Mouse (Mus musculus): Measurements from ENCODE around the gene Tmem143. TPM values are rescaled to one million over a fixed set of nuclear protein-coding genes. Genes with fewer than 3 reads are reported as not detected.
A peak's percentile ranks its signal among the peaks of the same experiment; 100 is the strongest.
"Not testable (repeated sequence)": the region's sequence is repeated elsewhere in the genome, so short reads cannot be mapped to it uniquely, and the experiment has no call there.

Gene Tmem143
- total RNA-seq, 2 experiments from 2014 or later: 22.5 to 24.6 TPM

DNA sequence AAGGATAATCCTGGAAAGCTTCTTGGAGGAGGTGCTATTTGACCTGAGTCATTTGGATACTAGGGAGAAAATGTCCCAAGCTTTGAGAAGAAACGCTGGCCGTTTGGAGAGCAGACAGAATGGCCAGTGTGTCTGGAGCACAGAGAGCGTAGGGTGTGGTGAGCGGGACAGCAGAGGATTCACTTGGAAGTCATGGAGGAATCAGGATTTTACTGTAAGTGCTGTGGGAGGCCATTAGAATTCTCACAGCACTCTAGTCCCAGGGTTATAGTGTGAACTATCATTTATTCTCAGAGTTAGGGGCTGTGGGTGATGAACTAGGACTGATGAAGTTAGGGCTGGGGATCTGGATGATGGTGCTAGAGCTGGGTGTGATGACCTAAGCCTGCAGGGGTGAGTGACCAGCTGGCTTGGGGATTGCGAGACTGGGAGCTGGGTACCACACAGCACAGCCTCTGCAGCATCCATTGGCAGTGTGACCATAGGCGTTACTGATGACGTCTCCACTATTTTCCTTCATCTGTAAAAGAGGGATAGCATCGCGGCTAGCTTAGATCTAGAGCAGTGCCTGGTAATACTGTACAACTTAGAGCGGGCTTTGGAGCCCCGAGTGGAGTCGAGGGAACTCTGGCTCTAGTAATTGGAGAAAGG lies 25.3 kb downstream of the Tmem143 start:
- no peak for DNase-seq (ENCODE audit: extremely low spot score in 1 of 2, low spot score in 1 of 2)

DNA sequence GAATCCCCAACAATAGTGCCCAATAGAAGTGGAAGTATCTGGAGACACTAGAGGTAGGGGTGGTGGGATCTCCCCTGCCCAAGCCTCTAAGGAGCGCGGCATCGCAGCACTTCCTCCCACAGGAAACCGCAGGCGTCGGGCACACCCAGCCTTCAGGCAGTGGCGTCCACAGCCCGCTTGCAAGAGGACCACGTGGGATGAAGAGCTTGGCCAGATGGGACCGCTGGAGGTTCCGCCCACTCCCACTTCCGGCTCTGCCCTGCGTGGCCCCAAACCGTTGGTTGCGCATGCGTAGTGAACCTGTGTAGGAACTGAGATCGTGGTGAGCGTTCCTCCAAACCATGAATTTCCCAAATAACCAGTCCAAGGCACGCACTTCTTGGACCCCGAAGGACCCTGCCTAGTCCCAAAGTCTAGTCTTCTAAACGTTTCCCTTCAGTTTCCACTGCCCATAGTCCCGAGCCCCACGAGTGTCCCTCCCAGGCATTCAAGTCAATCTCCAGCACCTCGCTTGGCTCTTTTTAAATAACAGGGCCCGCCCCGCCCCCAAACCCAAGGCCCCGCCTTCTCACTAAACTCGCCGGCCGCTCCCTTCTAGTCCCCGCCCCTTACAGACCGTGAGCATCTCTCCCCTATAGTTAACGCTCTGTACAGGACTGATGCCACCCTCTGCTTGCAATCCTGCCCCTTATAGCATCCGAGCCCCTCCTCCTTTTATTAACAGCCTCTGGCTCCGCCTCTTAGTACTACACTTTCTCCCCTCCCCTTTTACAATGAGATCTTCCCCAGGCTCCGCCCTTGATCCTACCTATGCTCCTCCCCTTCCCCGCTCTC lies 26.4 kb downstream of the Tmem143 start:
- peak; percentile 79 to 84 for DNase-seq (ENCODE audit: extremely low spot score in 1 of 2, low spot score in 1 of 2)

DNA sequence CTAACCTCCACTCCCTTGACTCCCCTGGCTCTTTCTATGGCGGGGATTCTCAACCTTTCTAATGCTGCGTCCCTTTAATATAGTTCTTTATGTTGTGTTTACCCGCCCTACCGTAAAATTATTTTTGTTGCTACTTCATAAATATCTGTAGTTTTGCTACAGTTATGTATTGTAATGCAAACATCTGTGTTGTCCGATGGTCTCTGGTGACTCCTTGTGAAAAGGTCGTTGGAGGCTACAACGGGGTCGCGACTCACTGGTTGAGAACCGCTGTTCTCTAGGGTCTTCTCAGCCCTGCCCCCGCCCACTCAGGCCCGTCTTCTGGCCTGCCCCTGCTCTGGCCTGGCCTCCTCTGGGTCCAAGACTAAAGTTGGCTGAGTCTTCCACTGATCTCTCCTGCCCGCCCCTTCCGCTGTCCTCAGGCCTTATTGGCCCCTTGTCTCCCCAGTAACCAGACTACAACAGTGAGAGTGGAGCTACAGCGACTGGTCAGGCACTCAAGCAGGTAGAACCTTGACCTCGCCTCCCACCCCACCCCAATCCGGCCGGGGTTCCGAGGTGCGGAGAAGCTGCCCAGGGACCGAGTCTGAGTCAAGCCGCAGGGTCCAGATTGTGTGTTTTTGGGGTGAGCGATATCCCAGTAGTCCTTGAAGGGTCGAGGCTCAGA lies 27.2 kb downstream of the Tmem143 start, which contains the start of gene Ccdc114:
TSS of gene Ccdc114 (plus strand) at position 311 of the 667 bp plus-strand sequence.
- no peak for DNase-seq (ENCODE audit: extremely low spot score in 1 of 2, low spot score in 1 of 2)

DNA sequence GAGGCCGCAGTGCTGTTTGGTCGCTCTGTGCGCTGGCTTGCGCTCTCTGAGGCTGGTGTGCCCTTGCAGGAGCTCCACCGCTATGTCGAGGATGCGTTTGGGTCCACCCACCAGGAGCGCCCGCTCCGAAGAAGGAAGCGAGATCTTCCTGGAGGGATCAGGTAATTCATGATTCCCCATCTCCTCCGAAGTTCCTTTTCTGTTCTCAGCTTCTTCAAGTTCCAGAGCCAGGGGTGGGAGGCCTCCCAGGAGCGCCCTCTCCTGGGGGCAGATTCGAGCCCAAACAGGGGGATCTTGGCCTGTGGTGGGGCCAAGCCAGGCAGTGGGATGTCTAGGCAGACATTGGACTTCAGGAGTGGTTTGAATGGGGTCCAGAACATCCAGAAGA lies 27.7 kb downstream of the Tmem143 start:
- DNase-seq (ENCODE audit: extremely low spot score in 1 of 2, low spot score in 1 of 2): no peak

DNA sequence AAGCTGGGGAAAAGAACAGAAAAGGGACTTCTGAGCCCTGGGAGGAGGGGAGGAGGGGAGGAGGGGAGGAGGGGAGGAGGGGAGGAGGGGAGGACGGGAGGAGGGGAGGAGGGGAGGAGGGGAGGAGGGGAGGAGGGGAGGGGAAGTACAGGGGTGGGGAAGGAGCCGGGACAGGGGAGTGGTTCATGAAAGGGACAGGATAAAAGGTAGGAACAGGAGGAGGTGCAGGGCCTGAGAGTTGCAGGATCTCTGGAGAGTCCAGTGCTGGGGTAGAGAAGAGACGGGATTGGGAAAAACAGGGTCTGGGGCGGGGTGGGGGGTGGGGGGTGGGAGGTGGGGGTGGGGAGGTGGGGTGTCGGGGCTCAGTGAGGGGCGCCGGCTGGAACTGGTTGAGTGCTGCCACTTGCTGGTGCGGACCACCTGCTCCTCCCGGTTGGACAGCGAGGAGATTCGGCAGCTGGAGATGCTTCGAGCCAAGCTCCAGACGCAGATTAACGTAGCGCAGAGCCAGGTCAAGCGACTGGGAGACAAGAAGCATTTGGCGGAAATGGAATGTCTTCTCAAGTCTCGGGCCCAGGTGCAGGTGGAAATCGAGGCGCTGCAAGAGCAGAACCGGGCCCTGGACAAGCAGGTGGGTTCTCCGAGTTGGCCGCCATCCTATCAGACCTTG lies 32.0 kb downstream of the Tmem143 start:
- no peak for DNase-seq (ENCODE audit: extremely low spot score in 1 of 2, low spot score in 1 of 2)

DNA sequence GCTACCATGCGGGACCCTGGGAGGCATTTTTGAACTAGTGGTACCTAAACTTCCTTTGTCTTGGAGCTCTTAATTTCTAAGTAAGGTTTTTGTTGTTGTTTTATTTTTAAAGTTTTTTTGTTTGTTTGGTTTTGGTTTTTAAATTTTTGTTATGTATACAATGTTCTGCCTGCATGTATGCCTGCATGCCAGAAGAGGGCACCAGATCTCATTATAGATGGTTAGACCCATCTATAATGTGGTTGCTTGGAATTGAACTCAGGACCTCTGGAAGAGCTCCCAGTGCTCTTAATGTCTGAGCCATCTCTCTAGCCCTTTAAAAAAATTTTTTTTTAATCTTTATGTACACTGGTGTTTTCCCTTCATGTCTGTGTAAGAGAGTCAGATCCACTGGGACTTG lies 32.9 kb downstream of the Tmem143 start:
- no peak for DNase-seq (ENCODE audit: extremely low spot score in 1 of 2, low spot score in 1 of 2)

DNA sequence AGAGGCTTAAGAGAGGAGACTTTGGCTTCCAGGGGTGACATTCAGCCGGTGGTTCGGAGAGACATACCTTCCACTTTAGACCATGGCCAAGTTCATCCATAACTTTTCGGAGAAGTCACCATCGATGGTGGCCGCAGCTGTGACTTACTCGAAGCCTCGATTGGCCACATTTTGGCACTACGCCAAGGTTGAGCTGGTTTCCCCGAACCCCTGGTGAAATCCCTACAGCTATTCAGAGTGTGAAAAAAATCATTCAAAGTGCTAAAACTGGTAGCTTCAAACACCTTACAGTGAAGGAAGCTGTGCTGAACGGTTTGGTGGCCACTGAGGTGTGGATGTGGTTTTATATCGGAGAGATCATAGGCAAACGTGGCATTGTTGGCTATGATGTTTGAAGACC lies 37.0 kb downstream of the Tmem143 start:
- not testable (repeated sequence) for DNase-seq (ENCODE audit: extremely low spot score in 1 of 2, low spot score in 1 of 2)

DNA sequence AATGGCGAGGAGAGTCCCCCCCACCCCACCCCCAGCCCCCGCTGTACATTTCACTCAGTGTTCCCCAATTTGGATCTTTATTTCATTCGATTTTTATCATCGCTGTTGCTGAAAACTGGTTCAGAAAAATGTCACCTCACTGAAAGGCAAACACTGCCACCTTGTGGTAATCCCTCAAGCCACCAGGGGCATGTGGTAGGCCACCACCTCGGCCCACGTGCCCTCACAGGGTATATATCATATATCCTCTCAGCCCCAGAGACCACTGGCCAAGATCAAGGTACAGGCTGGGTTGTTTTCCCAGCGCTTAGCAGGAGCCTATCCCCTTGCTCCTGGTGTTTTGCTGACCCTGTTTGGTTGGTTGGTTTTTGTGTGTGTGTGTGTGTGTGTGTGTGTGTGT lies 38.4 kb downstream of the Tmem143 start:
- peak; percentile 44 to 58 for DNase-seq (ENCODE audit: extremely low spot score in 1 of 2, low spot score in 1 of 2)

DNA sequence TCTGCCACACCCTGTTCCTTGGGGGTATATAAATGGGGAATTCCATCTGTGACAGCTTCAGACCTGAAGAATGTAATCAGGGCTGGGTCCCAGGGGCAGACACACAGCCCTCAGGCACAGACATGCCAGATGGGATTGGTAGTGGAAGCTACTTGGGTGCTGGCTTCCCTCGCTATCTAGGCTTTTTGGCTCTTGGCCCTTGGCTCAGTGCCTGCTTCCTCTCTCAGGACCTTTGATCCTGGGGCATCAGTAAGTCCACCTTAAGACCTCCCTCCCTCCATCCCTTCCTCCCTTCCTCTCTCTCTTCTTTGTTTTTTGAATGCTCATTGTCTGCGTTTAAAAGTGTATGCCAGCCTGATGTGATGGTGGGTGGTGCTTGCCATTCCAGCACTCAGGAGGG lies 43.1 kb downstream of the Tmem143 start:
- DNase-seq (ENCODE audit: extremely low spot score in 1 of 2, low spot score in 1 of 2): no peak

DNA sequence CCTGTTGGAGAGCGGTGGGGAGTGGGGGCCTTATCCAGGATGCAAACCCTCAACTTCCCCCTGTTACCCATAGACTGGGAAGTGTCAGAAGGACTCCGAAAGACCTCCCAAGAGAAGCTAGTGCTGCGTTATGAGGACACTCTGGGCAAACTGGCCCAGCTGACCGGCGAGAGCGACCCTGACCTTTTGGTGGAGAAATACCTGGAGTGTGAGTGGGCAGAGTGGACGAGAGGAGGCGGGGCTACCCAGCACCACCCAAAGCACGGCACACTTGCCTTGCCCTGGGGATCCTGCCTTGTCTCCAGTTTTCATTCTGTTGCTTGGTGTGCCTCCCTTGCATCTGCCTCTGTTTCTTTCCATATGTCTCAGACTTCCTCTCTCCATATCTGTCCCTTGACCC lies 45.2 kb downstream of the Tmem143 start:
- no peak for DNase-seq (ENCODE audit: extremely low spot score in 1 of 2, low spot score in 1 of 2)

DNA sequence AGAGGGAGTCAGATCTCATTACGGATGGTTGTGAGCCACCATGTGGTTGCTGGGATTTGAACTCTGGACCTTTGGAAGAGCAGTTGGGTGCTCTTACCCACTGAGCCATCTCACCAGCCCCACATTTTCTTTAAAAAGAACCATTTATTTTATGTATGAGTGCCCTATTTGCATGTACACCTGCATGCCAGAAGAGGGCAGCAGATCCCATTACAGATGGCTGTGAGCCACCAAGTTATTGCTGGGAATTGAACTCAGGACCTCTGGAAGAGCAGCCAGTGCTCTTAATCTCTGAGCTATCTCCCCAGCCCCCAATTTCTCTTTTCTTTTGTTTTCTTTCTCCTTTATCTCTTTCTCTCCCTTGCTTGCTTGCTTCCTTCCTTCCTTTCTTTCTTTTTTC lies 46.5 kb downstream of the Tmem143 start:
- not testable (repeated sequence) for DNase-seq (ENCODE audit: extremely low spot score in 1 of 2, low spot score in 1 of 2)

DNA sequence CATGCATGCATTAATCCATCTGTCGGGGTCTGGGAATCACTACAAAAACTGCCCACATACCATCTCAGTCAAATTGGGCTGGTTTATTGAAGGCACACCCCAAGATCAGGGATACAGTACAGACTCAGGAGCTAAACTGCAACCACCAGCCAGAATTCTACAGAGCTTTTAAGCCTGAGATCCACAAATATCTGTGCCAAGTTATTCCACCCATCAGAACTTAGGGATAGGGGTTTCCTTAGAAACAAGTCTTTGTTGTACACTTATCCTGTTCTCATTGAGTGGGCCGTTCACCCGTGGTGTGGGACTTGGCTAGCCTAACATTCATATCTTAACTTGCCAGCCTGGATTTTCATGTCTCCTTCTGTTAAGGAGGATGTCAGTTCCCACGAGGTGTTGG lies 52.3 kb downstream of the Tmem143 start:
- DNase-seq (ENCODE audit: extremely low spot score in 1 of 2, low spot score in 1 of 2): no peak

DNA sequence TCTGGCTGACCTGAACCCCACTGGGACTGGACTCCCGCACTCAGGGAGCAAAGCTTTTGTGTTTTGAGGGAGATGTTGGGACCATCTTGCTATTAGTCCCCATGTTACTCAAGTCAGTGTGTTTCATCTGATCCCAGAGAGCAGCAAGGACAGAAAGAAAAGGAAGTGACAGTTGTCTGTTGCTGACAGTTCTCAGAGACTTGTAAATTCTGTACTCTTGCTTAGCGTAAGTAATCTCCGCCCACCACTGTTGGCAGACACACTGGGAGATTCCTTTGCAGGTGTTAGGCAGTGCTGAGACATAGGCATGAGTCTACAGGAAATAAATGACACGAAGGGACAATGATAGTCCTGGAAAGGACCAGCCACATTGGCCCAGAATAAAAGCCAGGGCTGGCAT lies 59.9 kb downstream of the Tmem143 start:
- DNase-seq (ENCODE audit: extremely low spot score in 1 of 2, low spot score in 1 of 2): no peak

Other genes with a start within 250 kb of the Tmem143 start
- gene Fut2, start 230.5 kb upstream of the Tmem143 start, total RNA-seq (2021): under 1 TPM; 0.31 to 0.32 TPM
- gene Ntn5, start 212.9 kb upstream of the Tmem143 start, total RNA-seq (2021): 1 to 10 TPM; 3.4 to 4.5 TPM
- under 1 TPM; 0.80 to 0.86 TPM for gene Sec1, start 202.5 kb upstream of the Tmem143 start, total RNA-seq (2021)
- gene Car11, start 197.1 kb upstream of the Tmem143 start, total RNA-seq (2021): 100 to 1,000 TPM; 164 to 190 TPM
- 10 to 100 TPM; 65.3 to 80.4 TPM for gene Dbp, start 191.9 kb upstream of the Tmem143 start, total RNA-seq (2021)
- gene Rpl18, start 181.5 kb upstream of the Tmem143 start, total RNA-seq (2021): 100 to 1,000 TPM; 342 to 393 TPM
- 10 to 100 TPM; 33.7 to 34.7 TPM for gene Sphk2, start 178.9 kb upstream of the Tmem143 start, total RNA-seq (2021)
- under 1 TPM; 0.12 to 0.21 TPM for gene Fam83e, start 175.7 kb upstream of the Tmem143 start, total RNA-seq (2021)
- gene Spaca4, start 171.1 kb upstream of the Tmem143 start, total RNA-seq (2021): not detected
- gene Lmtk3, start 113.2 kb upstream of the Tmem143 start, total RNA-seq (2021): 100 to 1,000 TPM; 256 to 314 TPM
- 1 to 10 TPM; 6.8 to 9.1 TPM for gene Sult2b1, start 112.3 kb upstream of the Tmem143 start, total RNA-seq (2021)
- 100 to 1,000 TPM; 153 to 154 TPM for gene Cyth2, start 82.4 kb upstream of the Tmem143 start, total RNA-seq (2021)
- gene Kcnj14, start 72.2 kb upstream of the Tmem143 start, total RNA-seq (2021): 1 to 10 TPM; 1.4 to 2.6 TPM
- gene Grwd1, start 66.0 kb upstream of the Tmem143 start, total RNA-seq (2021): 10 to 100 TPM; 20.0 to 20.8 TPM
- 10 to 100 TPM; 74.9 to 75.2 TPM for gene Kdelr1, start 24.2 kb upstream of the Tmem143 start, total RNA-seq (2021)
- 10 to 100 TPM; 11.2 to 12.7 TPM for gene Grin2d, start 18.6 kb upstream of the Tmem143 start, total RNA-seq (2021)
- not detected for gene Syngr4, start 227 bp upstream of the Tmem143 start, total RNA-seq (2021)
- gene Emp3, start 24.5 kb downstream of the Tmem143 start, total RNA-seq (2021): 1 to 10 TPM; 2.2 to 2.5 TPM
- 1 to 10 TPM; 3.1 to 3.2 TPM for gene Ccdc114, start 27.1 kb downstream of the Tmem143 start, total RNA-seq (2021)
- gene Abcc6, start 133.4 kb downstream of the Tmem143 start, total RNA-seq (2021): 1 to 10 TPM; 2.3 to 4.3 TPM
- 100 to 1,000 TPM; 103 to 109 TPM for gene Nomo1, start 136.8 kb downstream of the Tmem143 start, total RNA-seq (2021)
- 10 to 100 TPM; 31.8 to 31.9 TPM for gene Kcnj11, start 203.8 kb downstream of the Tmem143 start, total RNA-seq (2021)

Measured in layer of hippocampus, postnatal 25 days (tissue).